In genomic region chr1:152702920-152703319, GRCm38 (mm10) we compare ENCODE assay signal across 10 mouse cellular contexts. TPM values are rescaled to one million over a fixed set of nuclear protein-coding genes. Genes with fewer than 3 reads are reported as not detected.
A peak's percentile ranks its signal among the peaks of the same experiment; 100 is the strongest.
DNase-seq lines count a peak whose midpoint lies in the region; ATAC-seq and TF ChIP-seq lines count a peak whose summit lies in the region.
"Had no signal": no experiment of that assay in that cellular context is flagged by ENCODE, and none has a peak within 500 bp of the region (broad histone marks: within the 10 kb centered on the region; RNA-seq: fewer than 3 reads in every experiment).

No protein-coding gene starts in this region.

- no peak for DNase-seq in hindbrain, embryonic 14.5 days (ENCODE audit: low spot score)
- no peak for DNase-seq in stomach, postnatal 0 days (ENCODE audit: low spot score)
- DNase-seq in kidney, postnatal 14 days = peak; percentile 40
- no peak for DNase-seq in left cerebral cortex, postnatal 10 days (ENCODE audit: extremely low spot score in 1 of 2, low spot score in 2 of 2)
- DNase-seq in spleen, postnatal 36 days (ENCODE audit: low spot score in 2 of 2) = no peak
- DNase-seq in thymus, postnatal 4 days = no peak

- intact Hi-C loops in left cerebral cortex, postnatal 10 days (cut with DNase I) = no loop called here

- 0 out of 2 replicates have a peak, but pooled peaks have one; percentile 17 for ATAC-seq in hindbrain, embryonic 14.5 days (ENCODE audit: low FRiP score)
- no peak for ATAC-seq in hindbrain, embryonic 13.5 days (ENCODE audit: low FRiP score)
- ATAC-seq in stomach, embryonic 15.5 days (ENCODE audit: insufficient read depth, low FRiP score, low read depth) = peak; percentile 31; the same call in 1 of the 2 replicates
- no peak for ATAC-seq in stomach, postnatal 0 days (ENCODE audit: low FRiP score, low TSS enrichment)

- H3K27ac ChIP-seq in hindbrain, embryonic 14.5 days = no peak overlapping the region
- H3K27ac ChIP-seq in hindbrain, embryonic 13.5 days = no peak overlapping the region
- no peak overlapping the region for H3K27ac ChIP-seq in stomach, embryonic 15.5 days
- no peak overlapping the region for H3K27ac ChIP-seq in stomach, postnatal 0 days (replicated peaks)
- H3K27ac ChIP-seq: macrophage had no signal

- no peak overlapping the region for H3K9ac ChIP-seq in hindbrain, embryonic 14.5 days
- H3K9ac ChIP-seq in hindbrain, embryonic 13.5 days = no peak overlapping the region
- no peak overlapping the region for H3K9ac ChIP-seq in stomach, embryonic 15.5 days
- no peak overlapping the region for H3K9ac ChIP-seq in stomach, postnatal 0 days (ENCODE audit: low read length)

- no peak for TF ChIP-seq EP300 in stomach, postnatal 0 days (optimal IDR thresholded peaks at IDR 0.05)

- TF ChIP-seq CTCF in stomach, postnatal 0 days (IDR thresholded peaks at IDR 0.05; ENCODE audit: low read depth) = no peak

- 31% methylated on average over 6 of the region's 6 CpGs for WGBS in hindbrain, embryonic 14.5 days
- WGBS in hindbrain, embryonic 13.5 days = 37% methylated on average over 6 of the region's 6 CpGs
- WGBS in stomach, embryonic 15.5 days = 51% methylated on average over 6 of the region's 6 CpGs
- WGBS in stomach, postnatal 0 days = 52% methylated on average over 6 of the region's 6 CpGs

- no peaks in the 10 kb centered on the region; the same call in 1 of the 2 replicates for H3K4me1 ChIP-seq in hindbrain, embryonic 14.5 days (replicated peaks; ENCODE audit: control insufficient read depth, insufficient read depth, low read length)
- peaks cover 13% of the 10 kb centered on the region for H3K4me1 ChIP-seq in hindbrain, embryonic 13.5 days (replicated peaks)
- H3K4me1 ChIP-seq in stomach, embryonic 15.5 days = 0 out of 2 replicates have a peak, but pooled peaks cover 4% of the 10 kb centered on the region
- 0 out of 2 replicates have a peak, but pooled peaks cover 2% of the 10 kb centered on the region for H3K4me1 ChIP-seq in stomach, postnatal 0 days (replicated peaks; ENCODE audit: control insufficient read depth, insufficient read depth)

- H3K9me3 ChIP-seq in hindbrain, embryonic 14.5 days (ENCODE audit: control insufficient read depth, low read length) = no peaks in the 10 kb centered on the region
- no peaks in the 10 kb centered on the region for H3K9me3 ChIP-seq in hindbrain, embryonic 13.5 days
- H3K9me3 ChIP-seq in stomach, embryonic 15.5 days = no peaks in the 10 kb centered on the region
- no peaks in the 10 kb centered on the region for H3K9me3 ChIP-seq in stomach, postnatal 0 days (ENCODE audit: control insufficient read depth, low read length)

- H3K4me3 ChIP-seq in hindbrain, embryonic 14.5 days (replicated peaks; ENCODE audit: low read length) = no peak overlapping the region
- H3K4me3 ChIP-seq in hindbrain, embryonic 13.5 days = no peak overlapping the region
- no peak overlapping the region for H3K4me3 ChIP-seq in stomach, embryonic 15.5 days (replicated peaks)
- no peak overlapping the region for H3K4me3 ChIP-seq in stomach, postnatal 0 days (ENCODE audit: low read depth, low read length)

- no peaks in the 10 kb centered on the region for H3K36me3 ChIP-seq in hindbrain, embryonic 14.5 days (replicated peaks; ENCODE audit: control insufficient read depth, insufficient read depth)
- no peaks in the 10 kb centered on the region for H3K36me3 ChIP-seq in hindbrain, embryonic 13.5 days
- H3K36me3 ChIP-seq in stomach, embryonic 15.5 days = no peaks in the 10 kb centered on the region
- no peaks in the 10 kb centered on the region for H3K36me3 ChIP-seq in stomach, postnatal 0 days (ENCODE audit: control insufficient read depth, insufficient read depth, low read length)

- no peaks in the 10 kb centered on the region for H3K27me3 ChIP-seq in hindbrain, embryonic 14.5 days (ENCODE audit: control insufficient read depth, insufficient read depth, low read length)
- no peaks in the 10 kb centered on the region for H3K27me3 ChIP-seq in hindbrain, embryonic 13.5 days
- H3K27me3 ChIP-seq in stomach, embryonic 15.5 days (replicated peaks) = no peaks in the 10 kb centered on the region
- no peaks in the 10 kb centered on the region for H3K27me3 ChIP-seq in stomach, postnatal 0 days (ENCODE audit: control insufficient read depth, insufficient read depth, low read length)

- H3K4me2 ChIP-seq in hindbrain, embryonic 14.5 days (replicated peaks) = no peak overlapping the region
- no peak overlapping the region for H3K4me2 ChIP-seq in hindbrain, embryonic 13.5 days
- no peak overlapping the region for H3K4me2 ChIP-seq in stomach, embryonic 15.5 days
- H3K4me2 ChIP-seq in stomach, postnatal 0 days (replicated peaks; ENCODE audit: low read depth) = no peak overlapping the region

RNA-seq across cellular contexts. Expression of gene Apobec4, which starts 47.4 kb away (rescaled TPM):
- 0.20 TPM in 1 of 2 replicates, not detected in the other for polyA plus RNA-seq in hindbrain, embryonic 14.5 days (2014; fragmentation: Nextera tagmentation; extraction: Ambion mirVana)
- polyA plus RNA-seq in hindbrain, embryonic 13.5 days (2015; fragmentation: Nextera tagmentation; extraction: Ambion mirVana) = not detected in 2 replicates
- polyA plus RNA-seq in stomach, embryonic 15.5 days (2015; fragmentation: Nextera tagmentation; extraction: Ambion mirVana) = 0.08 TPM in 1 of 2 replicates, not detected in the other
- polyA plus RNA-seq in stomach, postnatal 0 days (2015; fragmentation: Nextera tagmentation; extraction: Ambion mirVana) = not detected in 2 replicates
- total RNA-seq in left cerebral cortex, postnatal 10 days (2021) = not detected
- polyA plus RNA-seq: C2C12, macrophage had no signal

Comparison
In these comparisons a context has a peak if more than half of its experiments do, and no peak if none do; other contexts are left out.
1. ATAC-seq: peak in hindbrain, embryonic 14.5 days (single experiment) and stomach, embryonic 15.5 days (single experiment); none in hindbrain, embryonic 13.5 days (single experiment) and stomach, postnatal 0 days (single experiment).